14 mouse cellular contexts compared by ENCODE assay signal in the genomic region with DNA sequence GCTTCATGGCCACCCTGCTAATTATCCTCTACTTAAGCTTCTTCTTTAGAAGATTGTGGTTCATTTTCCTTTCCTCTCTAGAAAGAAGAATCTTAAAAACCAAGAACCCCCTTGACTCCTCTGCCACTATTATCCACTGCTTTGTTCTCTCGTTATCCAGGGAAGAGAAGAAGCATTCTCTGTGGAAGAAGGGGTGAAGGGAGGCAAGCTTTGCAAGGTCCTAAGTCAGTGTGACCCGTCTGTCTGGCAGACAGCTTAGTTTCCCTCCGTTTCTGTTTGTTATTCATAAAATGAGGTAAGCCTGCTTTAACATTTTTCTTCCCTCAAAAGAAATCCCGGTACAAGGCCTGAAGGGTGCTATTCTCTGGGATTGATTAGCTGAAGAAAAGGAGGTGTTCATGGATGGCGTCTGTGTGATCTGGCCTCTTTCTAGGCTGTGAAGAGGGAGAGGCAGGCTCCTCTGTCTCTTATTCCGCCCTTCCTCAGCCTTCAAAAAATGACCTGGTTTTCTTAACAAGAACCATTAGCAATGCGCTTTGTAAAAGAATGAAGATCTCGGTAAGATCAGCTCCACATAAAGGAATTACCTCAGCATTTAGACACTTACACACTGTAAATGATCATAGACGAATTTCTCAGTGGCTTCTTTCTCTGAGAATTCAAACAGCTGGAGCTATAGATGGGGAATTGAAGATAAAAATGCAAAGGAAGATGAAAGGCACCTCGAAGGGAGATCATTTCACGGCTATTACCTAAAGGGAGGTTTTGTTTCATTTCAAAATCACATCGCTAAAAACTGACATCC. TPM values are rescaled to one million over a fixed set of nuclear protein-coding genes. Genes with fewer than 3 reads are reported as not detected.
"Had no signal": no experiment of that assay in that cellular context is flagged by ENCODE, and none has a peak within 500 bp of the region (broad histone marks: within the 10 kb centered on the region; RNA-seq: fewer than 3 reads in every experiment).

No protein-coding gene starts in this region.

- H3K9ac ChIP-seq: limb, embryonic 13.5 days; liver, embryonic 14.5 days; neural tube, embryonic 12.5 days had no signal

- H3K27me3 ChIP-seq: limb, embryonic 13.5 days; neural tube, embryonic 12.5 days had no signal

- H3K27ac ChIP-seq: limb, embryonic 13.5 days; liver, embryonic 14.5 days; neural tube, embryonic 12.5 days; stomach, postnatal 0 days had no signal

- H3K9me3 ChIP-seq: limb, embryonic 13.5 days; neural tube, embryonic 12.5 days had no signal

- H3K4me1 ChIP-seq: neural tube, embryonic 12.5 days had no signal

- H3K4me3 ChIP-seq: layer of hippocampus, adult 2 months; limb, embryonic 13.5 days; neural tube, embryonic 12.5 days had no signal

- DNase-seq: kidney, postnatal 10 days; kidney, postnatal 4 days; lung, adult 18-20 months; thymus, postnatal 4 days had no signal

- H3K36me3 ChIP-seq: limb, embryonic 13.5 days; neural tube, embryonic 12.5 days had no signal

- H3K4me2 ChIP-seq: neural tube, embryonic 12.5 days had no signal

RNA-seq across cellular contexts. Expression of gene Mindy4b-ps, which starts 12.8 kb away (rescaled TPM):
- total RNA-seq: liver, adult 2 months; megakaryocyte-erythroid progenitor cell, adult 5-6 weeks; monocyte, adult 5-6 weeks; neutrophil, adult 5-6 weeks had no signal
- polyA plus RNA-seq: limb, embryonic 13.5 days; liver, adult 2 months; liver, embryonic 14.5 days; lung, embryonic 16.5 days; neural tube, embryonic 12.5 days; stomach, postnatal 0 days had no signal
